Mouse (Mus musculus): ENCODE results near the gene Ptpn20. TPM values are rescaled to one million over a fixed set of nuclear protein-coding genes. Genes with fewer than 3 reads are reported as not detected.

Gene Ptpn20
- total RNA-seq (2014; rRNA removed; ENCODE audit: low replicate concordance), result not detected in 2 replicates
- 0.07 TPM in 1 of 2 replicates, not detected in the other for polyA plus RNA-seq (2015; fragmentation: Nextera tagmentation; extraction: Ambion mirVana)

- Histone ChIP-seq H3K9me3 (replicated peaks; ENCODE audit: control insufficient read depth, low read length) (0 out of 2 replicates have a peak, but pooled peaks cover 4% of the 10 kb centered on the region), H3K4me1 (ENCODE audit: control insufficient read depth, insufficient read depth) (no peaks in the 10 kb centered on the region), H3K4me3 (ENCODE audit: low read depth, low read length) (no peak within 1 kb of the TSS), H3K36me3 (replicated peaks; ENCODE audit: control insufficient read depth, insufficient read depth, low read length) (no peaks in the 10 kb centered on the region), H3K27me3 (ENCODE audit: control insufficient read depth, insufficient read depth, low read length) (no peaks in the 10 kb centered on the region), H3K4me2 (ENCODE audit: low read depth, low read length) (no peak within 1 kb of the TSS), H3K27ac (ENCODE audit: low read depth) (no peak within 1 kb of the TSS), H3K9ac (replicated peaks; ENCODE audit: low read depth, low read length) (no peak within 1 kb of the TSS)
- ATAC-seq (ENCODE audit: insufficient read depth, low read depth) (no peak), DNase-seq (ENCODE audit: low spot score) (no peak)
- WGBS, result 58% methylated on average over 14 of the region's 14 CpGs
- TF ChIP-seq EP300 (IDR thresholded peaks at IDR 0.05; ENCODE audit: low read depth) (no peak), CTCF (IDR thresholded peaks at IDR 0.05; ENCODE audit: low read depth) (peak; percentile 15; the same call in 1 of the 2 replicates)
Measured at GRCm38 (mm10) chr14:33588951-33589350, at the start of gene Ptpn20. Ptpn20 (plus strand) TSS chr14:33589207.

GRCm38 (mm10) chr14:33539559-33540167, 49.3 kb upstream of the Ptpn20 start:
- H3K4me2 ChIP-seq (ENCODE audit: low read depth, low read length), result no peak overlapping the region
- H3K36me3 ChIP-seq (replicated peaks; ENCODE audit: control insufficient read depth, insufficient read depth, low read length), result no peaks in the 10 kb centered on the region
- H3K4me3 ChIP-seq (ENCODE audit: low read depth, low read length), result no peak overlapping the region
- no peaks in the 10 kb centered on the region for H3K27me3 ChIP-seq (ENCODE audit: control insufficient read depth, insufficient read depth, low read length)
- H3K4me1 ChIP-seq (ENCODE audit: control insufficient read depth, insufficient read depth), result no peaks in the 10 kb centered on the region
- no peak overlapping the region for H3K9ac ChIP-seq (replicated peaks; ENCODE audit: low read depth, low read length)
- ATAC-seq (ENCODE audit: insufficient read depth, low read depth) (no peak), DNase-seq (ENCODE audit: low spot score) (no peak)
- H3K27ac ChIP-seq (ENCODE audit: low read depth), result no peak overlapping the region
- 83% methylated on average over 7 of the region's 7 CpGs for WGBS
- H3K9me3 ChIP-seq (replicated peaks; ENCODE audit: control insufficient read depth, low read length), result no peaks in the 10 kb centered on the region
- TF ChIP-seq EP300 (IDR thresholded peaks at IDR 0.05; ENCODE audit: low read depth) (no peak), CTCF (IDR thresholded peaks at IDR 0.05; ENCODE audit: low read depth) (no peak)

- DNase-seq (ENCODE audit: low spot score), result no peak
- no peaks in the 10 kb centered on the region for H3K27me3 ChIP-seq (ENCODE audit: control insufficient read depth, insufficient read depth, low read length)
- ATAC-seq (ENCODE audit: insufficient read depth, low read depth), result no peak
- no peaks in the 10 kb centered on the region for H3K36me3 ChIP-seq (replicated peaks; ENCODE audit: control insufficient read depth, insufficient read depth, low read length)
- H3K27ac ChIP-seq (ENCODE audit: low read depth), result no peak overlapping the region
- no peak overlapping the region for H3K9ac ChIP-seq (replicated peaks; ENCODE audit: low read depth, low read length)
- 75% methylated on average over 8 of the region's 8 CpGs for WGBS
- H3K4me1 ChIP-seq (ENCODE audit: control insufficient read depth, insufficient read depth), result no peaks in the 10 kb centered on the region
- H3K4me3 ChIP-seq (ENCODE audit: low read depth, low read length), result no peak overlapping the region
- no peak overlapping the region for H3K4me2 ChIP-seq (ENCODE audit: low read depth, low read length)
- no peaks in the 10 kb centered on the region for H3K9me3 ChIP-seq (replicated peaks; ENCODE audit: control insufficient read depth, low read length)
- TF ChIP-seq EP300 (IDR thresholded peaks at IDR 0.05; ENCODE audit: low read depth), result no peak
- TF ChIP-seq CTCF (IDR thresholded peaks at IDR 0.05; ENCODE audit: low read depth), result no peak
Measured at GRCm38 (mm10) chr14:33545565-33546143, 43.4 kb upstream of the Ptpn20 start.

- H3K4me1 ChIP-seq (ENCODE audit: control insufficient read depth, insufficient read depth), result no peaks in the 10 kb centered on the region
- no peaks in the 10 kb centered on the region for H3K36me3 ChIP-seq (replicated peaks; ENCODE audit: control insufficient read depth, insufficient read depth, low read length)
- no peak overlapping the region for H3K9ac ChIP-seq (replicated peaks; ENCODE audit: low read depth, low read length)
- TF ChIP-seq CTCF (IDR thresholded peaks at IDR 0.05; ENCODE audit: low read depth) (no peak), EP300 (IDR thresholded peaks at IDR 0.05; ENCODE audit: low read depth) (no peak)
- no peak overlapping the region for H3K4me3 ChIP-seq (ENCODE audit: low read depth, low read length)
- H3K27ac ChIP-seq (ENCODE audit: low read depth), result no peak overlapping the region
- no peaks in the 10 kb centered on the region for H3K27me3 ChIP-seq (ENCODE audit: control insufficient read depth, insufficient read depth, low read length)
- no peaks in the 10 kb centered on the region for H3K9me3 ChIP-seq (replicated peaks; ENCODE audit: control insufficient read depth, low read length)
- 50% methylated on average over 3 of the region's 3 CpGs for WGBS
- ATAC-seq (ENCODE audit: insufficient read depth, low read depth), result no peak
- no peak overlapping the region for H3K4me2 ChIP-seq (ENCODE audit: low read depth, low read length)
- DNase-seq (ENCODE audit: low spot score), result no peak
Measured at GRCm38 (mm10) chr14:33548650-33549049, 40.4 kb upstream of the Ptpn20 start.

DNA sequence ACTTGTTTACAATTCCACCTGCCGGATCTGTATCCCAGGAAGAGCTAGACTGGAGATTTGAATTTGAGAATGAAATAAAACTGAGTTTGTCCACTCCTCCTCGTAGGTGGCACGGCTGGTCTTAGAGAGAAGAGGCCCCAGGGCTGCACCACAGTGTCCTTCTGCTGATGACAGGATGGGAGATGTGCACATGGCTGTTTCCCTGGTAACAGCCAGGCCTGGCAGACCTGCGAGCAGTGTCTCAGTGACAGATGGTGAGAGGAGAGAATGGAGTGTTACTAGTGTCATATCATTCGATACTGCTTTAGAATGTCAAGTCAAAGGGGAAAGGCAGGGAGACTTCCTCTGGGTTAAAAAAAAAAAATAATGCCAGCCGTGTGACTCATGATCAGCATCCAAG, 39.2 kb upstream of the Ptpn20 start:
- ATAC-seq (ENCODE audit: insufficient read depth, low read depth) (no peak), DNase-seq (ENCODE audit: low spot score) (no peak)
- Histone ChIP-seq H3K36me3 (replicated peaks; ENCODE audit: control insufficient read depth, insufficient read depth, low read length) (no peaks in the 10 kb centered on the region), H3K4me3 (ENCODE audit: low read depth, low read length) (no peak overlapping the region), H3K27ac (ENCODE audit: low read depth) (no peak overlapping the region), H3K9ac (replicated peaks; ENCODE audit: low read depth, low read length) (no peak overlapping the region), H3K4me2 (ENCODE audit: low read depth, low read length) (no peak overlapping the region), H3K27me3 (ENCODE audit: control insufficient read depth, insufficient read depth, low read length) (no peaks in the 10 kb centered on the region), H3K4me1 (ENCODE audit: control insufficient read depth, insufficient read depth) (no peaks in the 10 kb centered on the region), H3K9me3 (replicated peaks; ENCODE audit: control insufficient read depth, low read length) (no peaks in the 10 kb centered on the region)
- TF ChIP-seq EP300 (IDR thresholded peaks at IDR 0.05; ENCODE audit: low read depth) (no peak), CTCF (IDR thresholded peaks at IDR 0.05; ENCODE audit: low read depth) (no peak)
- 54% methylated on average over 6 of the region's 6 CpGs for WGBS

All from heart, postnatal 0 days (tissue).